8 mouse cellular contexts compared by ENCODE assay signal in the genomic region with DNA sequence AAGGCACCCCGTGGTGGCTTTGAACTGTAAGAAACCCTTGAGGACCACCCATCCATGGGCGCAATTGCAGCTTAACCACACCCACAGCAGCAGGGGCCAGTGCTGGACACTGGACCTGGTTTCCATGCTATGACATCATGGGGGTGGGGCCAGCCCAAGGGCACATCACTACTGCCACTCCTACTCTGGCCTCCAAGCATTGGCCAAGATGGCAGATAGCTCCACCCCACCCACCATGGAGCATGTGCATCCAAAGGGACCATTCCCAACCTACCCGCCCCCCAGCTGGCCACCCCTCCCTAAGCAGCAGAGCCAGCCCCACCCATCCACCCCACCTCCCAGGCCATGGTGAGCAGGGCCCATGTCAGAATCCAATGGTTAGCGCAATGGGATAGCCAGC. TPM values are rescaled to one million over a fixed set of nuclear protein-coding genes. Genes with fewer than 3 reads are reported as not detected.
A peak's percentile ranks its signal among the peaks of the same experiment; 100 is the strongest.
DNase-seq lines count a peak whose midpoint lies in the region; ATAC-seq lines count a peak whose summit lies in the region.

No protein-coding gene starts in this region.

- H3K27ac ChIP-seq in kidney, embryonic 15.5 days, result no peak overlapping the region
- H3K27ac ChIP-seq in embryonic facial prominence, embryonic 14.5 days (replicated peaks; ENCODE audit: low read depth, low read length), result peak overlapping the region; percentile 95; the same call in 1 of the 2 replicates
- peak overlapping the region; percentile 51; the same call in 1 of the 2 replicates for H3K27ac ChIP-seq in intestine, embryonic 15.5 days
- H3K27ac ChIP-seq in neural tube, embryonic 14.5 days (ENCODE audit: low read depth, low read length), result no peak overlapping the region

- H3K4me3 ChIP-seq in kidney, embryonic 15.5 days (replicated peaks), result peak overlapping the region; percentile 61
- H3K4me3 ChIP-seq in embryonic facial prominence, embryonic 14.5 days (ENCODE audit: low read depth, low read length), result peak overlapping the region; percentile 61
- H3K4me3 ChIP-seq in intestine, embryonic 15.5 days (replicated peaks), result peak overlapping the region; percentile 58
- H3K4me3 ChIP-seq in neural tube, embryonic 14.5 days (ENCODE audit: low read depth, low read length), result peak overlapping the region; percentile 4; the same call in 1 of the 2 replicates

- peak overlapping the region; percentile 78 for H3K4me2 ChIP-seq in kidney, embryonic 15.5 days
- peak overlapping the region; percentile 67 for H3K4me2 ChIP-seq in embryonic facial prominence, embryonic 14.5 days (ENCODE audit: low read depth, low read length)
- peak overlapping the region; percentile 73 for H3K4me2 ChIP-seq in intestine, embryonic 15.5 days (replicated peaks)
- H3K4me2 ChIP-seq in neural tube, embryonic 14.5 days (ENCODE audit: low read depth, low read length), result no peak overlapping the region

- H3K9me3 ChIP-seq in kidney, embryonic 15.5 days (replicated peaks), result no peaks in the 10 kb centered on the region
- no peaks in the 10 kb centered on the region for H3K9me3 ChIP-seq in embryonic facial prominence, embryonic 14.5 days (ENCODE audit: control insufficient read depth, low read length)
- H3K9me3 ChIP-seq in intestine, embryonic 15.5 days, result no peaks in the 10 kb centered on the region
- no peaks in the 10 kb centered on the region for H3K9me3 ChIP-seq in neural tube, embryonic 14.5 days (ENCODE audit: control insufficient read depth, low read length)

- DNase-seq in kidney, adult 8-10 months, result no peak
- DNase-seq in embryonic facial prominence, embryonic 14.5 days (ENCODE audit: low spot score), result peak; percentile 81
- no peak for DNase-seq in kidney, postnatal 36 days
- no peak for DNase-seq in adrenal gland, postnatal 25 days

- WGBS in kidney, embryonic 15.5 days, result 25% methylated on average over 4 of the region's 4 CpGs
- WGBS in embryonic facial prominence, embryonic 14.5 days, result 50% methylated on average over 4 of the region's 4 CpGs
- 38% methylated on average over 4 of the region's 4 CpGs for WGBS in intestine, embryonic 15.5 days
- 26% methylated on average over 4 of the region's 4 CpGs for WGBS in neural tube, embryonic 14.5 days

- H3K36me3 ChIP-seq in kidney, embryonic 15.5 days, result peaks cover 36% of the 10 kb centered on the region
- peaks cover 45% of the 10 kb centered on the region for H3K36me3 ChIP-seq in embryonic facial prominence, embryonic 14.5 days (ENCODE audit: control insufficient read depth, insufficient read depth, low read length)
- 0 out of 2 replicates have a peak, but pooled peaks cover 6% of the 10 kb centered on the region for H3K36me3 ChIP-seq in intestine, embryonic 15.5 days
- no peaks in the 10 kb centered on the region for H3K36me3 ChIP-seq in neural tube, embryonic 14.5 days (ENCODE audit: control insufficient read depth, insufficient read depth, low read length)

- H3K27me3 ChIP-seq in kidney, embryonic 15.5 days, result peaks cover 80% of the 10 kb centered on the region
- H3K27me3 ChIP-seq in embryonic facial prominence, embryonic 14.5 days (replicated peaks; ENCODE audit: control insufficient read depth, insufficient read depth, low read length), result peaks cover 68% of the 10 kb centered on the region
- H3K27me3 ChIP-seq in intestine, embryonic 15.5 days (replicated peaks), result peaks cover 77% of the 10 kb centered on the region
- H3K27me3 ChIP-seq in neural tube, embryonic 14.5 days (ENCODE audit: control insufficient read depth, insufficient read depth, low read length), result peaks cover 48% of the 10 kb centered on the region

- ATAC-seq in kidney, embryonic 15.5 days (replicated peaks; ENCODE audit: low FRiP score), result peak; percentile 17; the same call in 1 of the 2 replicates
- 0 out of 2 replicates have a peak, but pooled peaks have one; percentile 3 for ATAC-seq in embryonic facial prominence, embryonic 14.5 days (ENCODE audit: low read depth)
- peak; percentile 47 for ATAC-seq in intestine, embryonic 15.5 days
- no peak for ATAC-seq in neural tube, embryonic 14.5 days (ENCODE audit: low read depth)
- ATAC-seq in granulocyte monocyte progenitor cell, adult 5-6 weeks (replicated peaks; ENCODE audit: poor library complexity, severe bottlenecking), result no peak

- H3K9ac ChIP-seq in kidney, embryonic 15.5 days, result peak overlapping the region; percentile 45
- peak overlapping the region; percentile 69 for H3K9ac ChIP-seq in embryonic facial prominence, embryonic 14.5 days (ENCODE audit: low read depth, low read length)
- peak overlapping the region; percentile 61 for H3K9ac ChIP-seq in intestine, embryonic 15.5 days
- H3K9ac ChIP-seq in neural tube, embryonic 14.5 days (replicated peaks; ENCODE audit: low read depth, low read length), result no peak overlapping the region

- H3K4me1 ChIP-seq in kidney, embryonic 15.5 days, result peaks cover 65% of the 10 kb centered on the region
- H3K4me1 ChIP-seq in embryonic facial prominence, embryonic 14.5 days (ENCODE audit: control insufficient read depth, insufficient read depth, low read length), result no peaks in the 10 kb centered on the region
- H3K4me1 ChIP-seq in intestine, embryonic 15.5 days (replicated peaks), result peaks cover 26% of the 10 kb centered on the region
- 0 out of 2 replicates have a peak, but pooled peaks cover 11% of the 10 kb centered on the region for H3K4me1 ChIP-seq in neural tube, embryonic 14.5 days (ENCODE audit: control insufficient read depth, insufficient read depth, low read length)

RNA-seq across cellular contexts. Expression of a gene that starts 10.6 kb away (rescaled TPM):
- 693 and 696 TPM in 2 replicates for polyA plus RNA-seq in kidney, embryonic 15.5 days (2015; fragmentation: Nextera tagmentation; extraction: Ambion mirVana)
- polyA plus RNA-seq in embryonic facial prominence, embryonic 14.5 days (2014; fragmentation: Nextera tagmentation; extraction: Ambion mirVana), result 1,478 and 1,518 TPM in 2 replicates
- 958 and 978 TPM in 2 replicates for polyA plus RNA-seq in intestine, embryonic 15.5 days (2015; fragmentation: Nextera tagmentation; extraction: Ambion mirVana)
- polyA plus RNA-seq in neural tube, embryonic 14.5 days (2014; fragmentation: Nextera tagmentation; extraction: Ambion mirVana), result 24.6 and 171 TPM in 2 replicates
- not detected in 2 replicates for total RNA-seq in granulocyte monocyte progenitor cell, adult 5-6 weeks (2014; fragmentation: Nextera tagmentation)
- total RNA-seq in granulocyte monocyte progenitor cell, adult 5-6 weeks (2017), result 2.5 TPM in 1 of 2 replicates, not detected in the other
- total RNA-seq in adrenal gland, postnatal 25 days (2021), result 6.7 and 7.9 TPM in 2 replicates

RNA-seq across cellular contexts. Expression of a gene that starts 13.7 kb away (rescaled TPM):
- polyA plus RNA-seq in kidney, embryonic 15.5 days (2015; fragmentation: Nextera tagmentation; extraction: Ambion mirVana), result not detected in 2 replicates
- 0.55 and 0.63 TPM in 2 replicates for polyA plus RNA-seq in embryonic facial prominence, embryonic 14.5 days (2014; fragmentation: Nextera tagmentation; extraction: Ambion mirVana)
- 1.0 and 1.4 TPM in 2 replicates for polyA plus RNA-seq in intestine, embryonic 15.5 days (2015; fragmentation: Nextera tagmentation; extraction: Ambion mirVana)
- polyA plus RNA-seq in neural tube, embryonic 14.5 days (2014; fragmentation: Nextera tagmentation; extraction: Ambion mirVana), result not detected in 2 replicates
- total RNA-seq in granulocyte monocyte progenitor cell, adult 5-6 weeks (2014; fragmentation: Nextera tagmentation), result not detected in 2 replicates
- total RNA-seq in granulocyte monocyte progenitor cell, adult 5-6 weeks (2017), result not detected in 2 replicates
- total RNA-seq in adrenal gland, postnatal 25 days (2021), result not detected in 2 replicates

Comparison
In these comparisons a context has a peak if more than half of its experiments do, and no peak if none do; other contexts are left out.
1. ATAC-seq: peak in kidney, embryonic 15.5 days (single experiment), embryonic facial prominence, embryonic 14.5 days (single experiment) and intestine, embryonic 15.5 days (single experiment); none in neural tube, embryonic 14.5 days (single experiment) and granulocyte monocyte progenitor cell, adult 5-6 weeks (single experiment).
2. H3K27ac ChIP-seq: peak in embryonic facial prominence, embryonic 14.5 days (single experiment) and intestine, embryonic 15.5 days (single experiment); none in kidney, embryonic 15.5 days (single experiment) and neural tube, embryonic 14.5 days (single experiment).
3. H3K4me3 ChIP-seq: peak in every context shown above with its lines; median percentile 61 in kidney, embryonic 15.5 days; 61 in embryonic facial prominence, embryonic 14.5 days; 58 in intestine, embryonic 15.5 days; 4 in neural tube, embryonic 14.5 days.